8 mouse cellular contexts compared by ENCODE assay signal in genomic region chr14:55760156-55760555, GRCm38 (mm10). TPM values are rescaled to one million over a fixed set of nuclear protein-coding genes. Genes with fewer than 3 reads are reported as not detected.
DNase-seq lines count a peak whose midpoint lies in the region; ATAC-seq and TF ChIP-seq lines count a peak whose summit lies in the region.
"Not testable (repeated sequence)": the region's sequence is repeated elsewhere in the genome, so short reads cannot be mapped to it uniquely, and the experiment has no call there.

No protein-coding gene starts in this region.

- H3K27me3 ChIP-seq in forebrain, embryonic 10.5 days (ENCODE audit: poor library complexity, severe bottlenecking): peaks cover 50% of the 10 kb centered on the region
- H3K27me3 ChIP-seq in heart, embryonic 15.5 days: peaks cover 18% of the 10 kb centered on the region
- not testable (repeated sequence) for H3K27me3 ChIP-seq in liver, adult 2 months (ENCODE audit: control insufficient read depth, insufficient read depth, low read length)

- H3K27ac ChIP-seq in forebrain, embryonic 10.5 days; heart, embryonic 15.5 days; liver, adult 2 months (replicated peaks; ENCODE audit: insufficient read depth, low read depth, low read length): not testable (repeated sequence)

- DNase-seq in CD4-positive, CD25-positive, alpha-beta regulatory T cell, adult 2 months (ENCODE audit: low read depth, low spot score): peak; percentile 84
- peak; percentile 76 for DNase-seq in brain, embryonic 14.5 days (ENCODE audit: low read depth)
- peak; percentile 83 for DNase-seq in forebrain, embryonic 10.5 days (ENCODE audit: extremely low spot score, low spot score)
- peak; percentile 94 for DNase-seq in kidney, postnatal 10 days
- DNase-seq in liver, adult 2 months (ENCODE audit: extremely low read depth, low read depth, low spot score): peak; percentile 67
- peak; percentile 83 to 90 for DNase-seq in natural killer cell, adult 2 months (ENCODE audit: low spot score in 2 of 2)
- DNase-seq in spleen, postnatal 4 days (ENCODE audit: low spot score in 2 of 2): peak; percentile 82 to 92

- not testable (repeated sequence) for TF ChIP-seq POLR2A in brain, embryonic 14.5 days (IDR thresholded peaks at IDR 0.05; ENCODE audit: borderline replicate concordance, extremely low read depth, insufficient read depth, insufficient read length, poor library complexity, severe bottlenecking); liver, adult 2 months (IDR thresholded peaks at IDR 0.05; ENCODE audit: extremely low read depth, insufficient read depth, low read length)

- peaks cover 30% of the 10 kb centered on the region for H3K4me1 ChIP-seq in forebrain, embryonic 10.5 days
- H3K4me1 ChIP-seq in heart, embryonic 15.5 days (replicated peaks): peaks cover 36% of the 10 kb centered on the region
- H3K4me1 ChIP-seq in liver, adult 2 months (ENCODE audit: control insufficient read depth, insufficient read depth, low read length): peaks cover 10% of the 10 kb centered on the region; the same call in 1 of the 2 replicates

- H3K9me3 ChIP-seq in forebrain, embryonic 10.5 days; heart, embryonic 15.5 days (replicated peaks): not testable (repeated sequence)

- H3K4me3 ChIP-seq in forebrain, embryonic 10.5 days: peak overlapping the region; percentile 31
- H3K4me3 ChIP-seq in heart, embryonic 15.5 days: peak overlapping the region; percentile 28
- not testable (repeated sequence) for H3K4me3 ChIP-seq in liver, adult 2 months (ENCODE audit: insufficient read depth, low read depth, low read length)

- TF ChIP-seq CTCF in brain, embryonic 14.5 days (IDR thresholded peaks at IDR 0.05; ENCODE audit: borderline replicate concordance, extremely low read depth, insufficient read depth, insufficient read length): peak; percentile 73
- TF ChIP-seq CTCF in liver, adult 2 months (IDR thresholded peaks at IDR 0.05; ENCODE audit: low read depth, low read length): peak; percentile 81

- H3K4me2 ChIP-seq in heart, embryonic 15.5 days: peak overlapping the region; percentile 54

- H3K79me2 ChIP-seq in liver, adult 2 months (ENCODE audit: control insufficient read depth, insufficient read depth, low read length): not testable (repeated sequence)

- H3K9ac ChIP-seq in heart, embryonic 15.5 days: 0 out of 2 replicates have a peak overlapping the region, but pooled peaks have one; percentile 30
- H3K9ac ChIP-seq in liver, adult 2 months (ENCODE audit: low read depth, low read length): not testable (repeated sequence)

- not testable (repeated sequence) for ATAC-seq in heart, embryonic 15.5 days (replicated peaks; ENCODE audit: insufficient number of reproducible peaks, insufficient read depth, low FRiP score, low read depth)

- H3K36me3 ChIP-seq in forebrain, embryonic 10.5 days (replicated peaks): peaks cover 17% of the 10 kb centered on the region
- H3K36me3 ChIP-seq in heart, embryonic 15.5 days; liver, adult 2 months (ENCODE audit: control insufficient read depth, insufficient read depth, low read length): not testable (repeated sequence)

- 3% methylated on average over 6 of the region's 6 CpGs for WGBS in forebrain, embryonic 10.5 days
- WGBS in heart, embryonic 15.5 days: 0% methylated on average over 6 of the region's 6 CpGs
- WGBS in liver, adult 2 months: 2% methylated on average over 6 of the region's 6 CpGs

RNA-seq across cellular contexts. Expression of gene Ltb4r2, which starts 1.1 kb away (rescaled TPM):
- 0.29 and 0.38 TPM in 2 replicates for polyA plus RNA-seq in brain, embryonic 14.5 days (2012; rRNA removed)
- 0.19 and 0.28 TPM in 2 replicates for polyA plus RNA-seq in forebrain, embryonic 10.5 days (2016; fragmentation: Nextera tagmentation; extraction: Ambion mirVana)
- 0.15 and 0.25 TPM in 2 replicates for polyA plus RNA-seq in heart, embryonic 15.5 days (2015; fragmentation: Nextera tagmentation; extraction: Ambion mirVana)
- total RNA-seq in liver, adult 2 months (2014; rRNA removed): 0.74 and 0.94 TPM in 2 replicates
- polyA plus RNA-seq in liver, adult 2 months (2012; rRNA removed): 1.9 and 2.6 TPM in 2 replicates

RNA-seq across cellular contexts. Expression of gene Cideb, which starts 1.9 kb away (rescaled TPM):
- 0.60 and 0.76 TPM in 2 replicates for polyA plus RNA-seq in brain, embryonic 14.5 days (2012; rRNA removed)
- 0.33 TPM in 1 of 2 replicates, not detected in the other for polyA plus RNA-seq in forebrain, embryonic 10.5 days (2016; fragmentation: Nextera tagmentation; extraction: Ambion mirVana)
- polyA plus RNA-seq in heart, embryonic 15.5 days (2015; fragmentation: Nextera tagmentation; extraction: Ambion mirVana): 1.2 and 1.6 TPM in 2 replicates
- 101 and 128 TPM in 2 replicates for total RNA-seq in liver, adult 2 months (2014; rRNA removed)
- 483 and 586 TPM in 2 replicates for polyA plus RNA-seq in liver, adult 2 months (2012; rRNA removed)

RNA-seq across cellular contexts. Expression of gene Ltb4r1, which starts 5.6 kb away (rescaled TPM):
- 0.45 and 0.71 TPM in 2 replicates for polyA plus RNA-seq in brain, embryonic 14.5 days (2012; rRNA removed)
- polyA plus RNA-seq in forebrain, embryonic 10.5 days (2016; fragmentation: Nextera tagmentation; extraction: Ambion mirVana): 0.26 TPM in 2 replicates
- polyA plus RNA-seq in heart, embryonic 15.5 days (2015; fragmentation: Nextera tagmentation; extraction: Ambion mirVana): 0.65 and 0.66 TPM in 2 replicates
- 0.28 and 0.34 TPM in 2 replicates for total RNA-seq in liver, adult 2 months (2014; rRNA removed)
- polyA plus RNA-seq in liver, adult 2 months (2012; rRNA removed): 0.80 and 1.4 TPM in 2 replicates

RNA-seq across cellular contexts. Expression of gene Nop9, which starts 14.7 kb away (rescaled TPM):
- 24.6 and 27.9 TPM in 2 replicates for polyA plus RNA-seq in brain, embryonic 14.5 days (2012; rRNA removed)
- 63.0 and 68.4 TPM in 2 replicates for polyA plus RNA-seq in forebrain, embryonic 10.5 days (2016; fragmentation: Nextera tagmentation; extraction: Ambion mirVana)
- 17.9 and 24.4 TPM in 2 replicates for polyA plus RNA-seq in heart, embryonic 15.5 days (2015; fragmentation: Nextera tagmentation; extraction: Ambion mirVana)
- total RNA-seq in liver, adult 2 months (2014; rRNA removed): 11.0 and 13.0 TPM in 2 replicates
- 11.8 and 15.1 TPM in 2 replicates for polyA plus RNA-seq in liver, adult 2 months (2012; rRNA removed)

RNA-seq across cellular contexts. Expression of gene Dhrs1, which starts 14.7 kb away (rescaled TPM):
- polyA plus RNA-seq in brain, embryonic 14.5 days (2012; rRNA removed): 67.1 and 88.2 TPM in 2 replicates
- 59.1 and 62.5 TPM in 2 replicates for polyA plus RNA-seq in forebrain, embryonic 10.5 days (2016; fragmentation: Nextera tagmentation; extraction: Ambion mirVana)
- polyA plus RNA-seq in heart, embryonic 15.5 days (2015; fragmentation: Nextera tagmentation; extraction: Ambion mirVana): 64.0 and 65.7 TPM in 2 replicates
- 109 and 140 TPM in 2 replicates for total RNA-seq in liver, adult 2 months (2014; rRNA removed)
- polyA plus RNA-seq in liver, adult 2 months (2012; rRNA removed): 263 and 286 TPM in 2 replicates

Comparison
In these comparisons a context has a peak if more than half of its experiments do, and no peak if none do; other contexts are left out.
1. RNA of gene Cideb, which starts 1.9 kb away (polyA plus RNA-seq): 483 to 586 TPM in liver, adult 2 months; 1.2 to 1.6 TPM in heart, embryonic 15.5 days, 0.60 to 0.76 TPM in brain, embryonic 14.5 days and 0.33 TPM in forebrain, embryonic 10.5 days; every median in the first group is over 100 times any median in the second.
2. Peak in every context shown above with its lines, with median percentiles within 50 percentile points of each other: DNase-seq.